Mouse (Mus musculus) activated CD4-positive, CD25-positive, alpha-beta regulatory T cell, adult 4 months (primary cell): ENCODE measurements at regions not wholly inside any gene's neighbourhood (a gene's known extent, or its start where the extent isn't known, plus 50 kb on each side); places are given as distances from the start of the nearest gene placed in this dataset.

Experiments used
- ATAC-seq: one replicate; pipeline ENCODE4 v1.8.0; 2017

DNA sequence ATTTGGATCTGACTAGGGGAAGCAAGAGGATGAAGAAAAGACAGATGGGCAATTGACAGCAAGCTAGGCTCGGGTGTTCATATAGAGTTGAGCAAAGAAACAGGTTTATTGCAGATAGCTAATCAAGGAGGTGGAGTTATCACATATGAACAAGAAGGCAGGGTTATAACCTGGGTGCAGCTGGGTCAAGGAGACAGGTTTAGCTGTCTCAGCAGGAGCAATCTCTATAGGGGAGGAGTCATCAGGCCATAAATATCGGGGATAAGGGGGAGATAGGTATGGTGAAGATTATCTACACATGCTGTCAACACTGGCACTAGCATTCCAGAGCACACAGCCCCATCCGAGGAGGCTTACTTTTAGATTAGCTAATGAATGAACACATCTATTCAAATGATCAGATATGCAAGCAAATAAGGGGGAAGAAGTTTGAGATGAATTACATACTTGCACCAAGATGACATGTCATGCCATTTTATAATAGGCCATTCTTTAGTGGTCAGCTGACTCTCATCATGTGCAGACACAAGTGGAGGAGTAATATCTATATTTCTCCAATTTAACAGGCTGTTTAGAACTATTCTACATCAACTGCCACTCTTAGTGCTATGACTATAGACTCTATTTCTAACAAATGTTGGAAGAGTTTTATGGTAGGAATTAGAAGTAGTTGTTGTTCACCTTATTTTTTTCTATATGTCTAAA, 76.9 kb downstream of the Lhx9 start:
- no peak for ATAC-seq

DNA sequence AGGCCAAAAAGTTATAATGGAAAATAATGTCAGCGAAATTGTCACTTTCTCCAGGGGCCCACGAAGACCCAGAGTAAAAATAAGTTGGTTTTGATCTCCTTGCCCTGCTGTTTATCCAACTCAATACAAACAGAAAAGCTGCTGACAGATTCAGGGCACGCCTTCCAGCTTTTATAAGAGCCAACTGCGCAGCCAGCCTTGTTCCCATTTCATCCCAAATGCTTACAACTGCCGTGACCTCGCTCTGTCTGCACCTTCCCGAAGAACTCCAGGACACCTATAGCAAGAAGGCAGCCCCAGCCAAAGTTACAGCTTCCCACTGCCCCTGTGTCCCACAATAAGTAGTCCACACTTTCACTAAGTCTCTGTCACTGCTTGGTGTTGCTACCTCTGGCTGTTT, 85.5 kb downstream of the Lhx9 start:
- ATAC-seq, result no peak

DNA sequence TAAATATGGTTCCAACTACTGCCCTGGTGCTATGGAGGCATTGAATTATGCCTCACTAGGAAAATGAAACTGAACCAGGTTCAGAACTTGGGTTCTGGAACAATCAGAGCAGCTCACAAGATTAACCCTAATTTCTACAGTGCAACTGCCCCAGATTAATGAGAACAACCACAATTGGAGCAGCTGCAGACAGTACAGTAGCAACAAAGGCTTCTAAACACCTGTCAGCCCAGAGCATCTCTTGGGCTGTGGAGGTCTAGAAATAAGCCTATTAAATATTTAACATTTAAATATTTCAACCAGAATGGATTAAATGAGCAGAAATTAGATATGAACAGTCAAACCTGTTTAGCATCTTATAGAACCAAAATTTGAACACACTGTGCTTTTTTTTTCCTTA, 90.6 kb downstream of the Lhx9 start:
- no peak for ATAC-seq

GRCm38 (mm10) chr1:138733308-138733707, 113.4 kb upstream of the Nek7 start:
- ATAC-seq, result no peak

DNA sequence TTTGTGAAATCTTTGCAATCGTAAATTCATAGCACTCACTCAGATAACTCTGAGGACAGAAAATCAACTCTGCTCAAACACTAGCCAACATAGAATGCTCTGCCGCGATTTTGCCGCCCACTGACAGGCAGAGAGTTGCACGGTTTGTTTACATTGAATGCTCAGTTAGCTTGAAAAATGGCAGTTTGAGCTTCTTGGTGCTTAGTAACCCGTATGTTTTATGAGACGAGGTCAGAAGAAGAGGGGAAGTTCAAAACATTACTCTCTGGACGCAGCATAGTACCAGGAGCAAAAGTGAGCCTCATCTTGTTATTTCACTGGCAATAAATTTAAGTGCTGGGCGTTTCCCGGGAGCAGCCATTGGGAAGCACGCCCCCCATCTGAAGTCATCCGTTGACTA, 111.1 kb upstream of the Nek7 start:
- ATAC-seq, result no peak

GRCm38 (mm10) chr1:138729089-138729699, 109.3 kb upstream of the Nek7 start:
- ATAC-seq, result no peak

GRCm38 (mm10) chr1:138720728-138721127, 100.8 kb upstream of the Nek7 start:
- ATAC-seq, result no peak

DNA sequence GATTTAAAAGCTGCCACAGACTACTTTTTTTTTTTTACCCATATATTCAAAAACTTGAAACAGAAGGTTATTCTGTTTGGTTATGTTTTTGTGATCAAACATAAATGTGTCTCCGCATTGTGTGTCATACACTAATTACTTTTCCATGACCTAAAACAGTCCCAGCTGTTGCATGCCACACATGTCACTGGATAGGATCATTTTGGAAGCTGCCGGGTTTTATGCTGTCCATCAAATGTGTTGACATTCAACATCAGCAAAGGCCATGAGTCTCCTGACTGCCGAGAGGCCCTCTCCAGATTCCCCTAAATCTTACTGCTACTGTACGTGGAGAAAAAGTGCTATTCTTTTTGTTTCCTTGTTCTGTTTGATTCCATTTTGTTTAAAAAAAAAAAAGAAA, 99.4 kb upstream of the Nek7 start:
- ATAC-seq, result no peak

- no peak for ATAC-seq
Observed at GRCm38 (mm10) chr1:138716991-138717390, 97.0 kb upstream of the Nek7 start.

DNA sequence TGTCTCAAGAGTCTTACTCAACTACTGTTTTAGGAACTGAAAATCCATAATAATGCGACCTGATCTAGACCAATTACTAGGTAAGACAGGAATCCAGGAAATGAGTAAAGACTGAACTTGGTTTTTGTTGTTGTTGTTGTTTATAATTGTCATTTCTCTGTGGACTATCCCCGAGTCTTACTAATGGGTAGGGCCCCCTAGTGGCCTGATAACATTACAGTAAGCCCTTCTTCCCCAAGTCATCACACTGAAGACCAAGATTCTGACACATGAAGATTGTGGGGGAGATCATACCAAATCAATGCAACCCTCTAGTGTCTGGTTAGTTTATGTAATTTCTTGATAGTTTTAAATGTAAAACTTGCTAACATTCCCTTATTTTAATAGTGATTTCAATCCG, 95.2 kb upstream of the Nek7 start:
- ATAC-seq, result no peak

DNA sequence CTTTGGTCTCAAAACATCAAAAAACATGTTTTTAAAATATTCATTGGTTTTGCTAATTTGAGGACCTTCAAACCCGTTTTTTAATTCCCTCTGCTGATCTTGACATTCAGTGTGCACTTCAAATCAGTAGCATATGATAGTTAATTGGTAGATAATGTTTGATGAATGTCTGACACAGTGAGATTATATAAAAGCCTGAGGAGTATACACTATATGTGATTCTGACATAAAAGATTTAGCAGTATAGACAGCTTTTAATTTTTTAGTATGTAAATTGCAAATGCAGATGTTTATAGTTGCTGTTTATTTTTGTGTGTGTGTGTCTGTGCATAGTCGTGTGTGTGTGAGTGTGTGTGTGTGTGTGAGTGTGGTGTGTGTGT, 89.3 kb upstream of the Nek7 start:
- no peak for ATAC-seq

DNA sequence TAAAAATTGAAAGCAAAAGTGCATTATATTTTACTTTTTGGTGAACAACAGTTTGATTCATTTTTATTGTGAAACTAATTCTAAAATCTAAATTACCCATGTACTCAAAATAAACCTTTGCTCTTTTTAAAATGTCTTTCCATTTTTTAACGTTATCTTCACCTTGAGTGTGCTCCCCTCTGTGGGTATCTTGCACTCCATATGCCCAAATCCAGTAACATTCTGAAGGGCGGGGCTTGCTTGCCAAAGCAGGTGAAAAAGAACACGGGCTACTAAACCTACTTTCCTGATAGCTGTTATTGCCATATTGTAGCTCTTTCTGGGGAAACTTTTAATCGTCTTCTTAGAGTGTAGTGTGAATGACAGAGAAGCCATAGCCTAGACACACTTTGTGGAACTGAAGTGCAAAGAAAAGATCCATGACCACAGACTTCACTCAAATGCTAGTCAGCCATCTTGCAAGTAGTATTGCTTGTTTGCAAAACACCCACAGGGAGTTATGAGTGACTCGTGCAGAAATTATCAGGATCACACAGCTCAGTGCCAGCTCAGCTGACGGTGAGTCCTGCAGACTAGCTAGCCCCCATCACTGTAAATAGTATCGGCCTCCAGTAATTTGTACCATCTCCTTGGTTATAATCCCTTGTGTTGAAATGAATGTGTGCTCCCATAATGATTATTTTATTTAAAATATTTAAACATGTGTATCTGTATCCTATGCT, 88.7 kb upstream of the Nek7 start:
- ATAC-seq, result no peak

DNA sequence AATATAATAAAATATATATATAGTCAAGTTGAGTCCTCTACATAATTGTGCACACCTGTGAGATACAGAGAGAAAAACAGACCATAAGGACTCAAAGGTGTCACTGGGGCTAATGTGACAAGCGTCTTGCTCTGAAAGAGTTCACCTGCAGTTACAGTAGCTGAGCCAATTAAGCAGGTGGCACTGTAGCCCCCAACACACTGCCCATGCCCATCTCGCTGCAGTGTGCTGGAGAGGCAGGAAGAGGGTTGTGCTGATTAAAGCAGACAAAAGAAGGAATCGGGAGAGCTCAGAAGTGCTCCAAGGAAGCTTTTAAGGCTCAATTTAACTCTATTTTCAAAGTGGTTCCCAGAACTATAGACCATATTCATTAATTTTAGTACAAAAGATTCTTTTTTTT, 88.0 kb upstream of the Nek7 start:
- no peak for ATAC-seq

- no peak for ATAC-seq
Observed at GRCm38 (mm10) chr1:138703291-138703690, 83.3 kb upstream of the Nek7 start.

DNA sequence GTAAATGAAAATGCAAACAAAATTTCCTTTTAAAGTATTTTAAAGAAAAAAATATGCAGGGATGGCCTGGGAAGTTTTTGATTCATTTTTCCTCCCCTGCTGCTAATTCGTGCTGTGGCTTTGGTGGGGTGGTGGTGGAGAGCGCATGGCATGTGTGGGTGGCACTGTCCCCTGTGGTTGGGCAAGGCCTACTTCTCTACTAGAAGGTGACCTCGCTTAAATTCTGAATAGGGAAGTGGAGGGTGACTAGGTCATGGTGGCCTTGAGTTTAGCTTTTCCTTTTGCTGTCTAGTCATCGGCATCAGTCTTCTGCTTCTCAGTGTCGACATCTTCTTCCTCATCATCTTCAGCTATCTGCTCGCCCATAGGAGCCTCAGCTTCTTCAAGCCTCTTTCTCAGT, 69.3 kb upstream of the Nek7 start:
- no peak for ATAC-seq

GRCm38 (mm10) chr1:138686746-138687145, 66.8 kb upstream of the Nek7 start:
- ATAC-seq, result no peak

- peak; percentile 49 for ATAC-seq
Observed at GRCm38 (mm10) chr1:138683711-138684110, 63.8 kb upstream of the Nek7 start.

DNA sequence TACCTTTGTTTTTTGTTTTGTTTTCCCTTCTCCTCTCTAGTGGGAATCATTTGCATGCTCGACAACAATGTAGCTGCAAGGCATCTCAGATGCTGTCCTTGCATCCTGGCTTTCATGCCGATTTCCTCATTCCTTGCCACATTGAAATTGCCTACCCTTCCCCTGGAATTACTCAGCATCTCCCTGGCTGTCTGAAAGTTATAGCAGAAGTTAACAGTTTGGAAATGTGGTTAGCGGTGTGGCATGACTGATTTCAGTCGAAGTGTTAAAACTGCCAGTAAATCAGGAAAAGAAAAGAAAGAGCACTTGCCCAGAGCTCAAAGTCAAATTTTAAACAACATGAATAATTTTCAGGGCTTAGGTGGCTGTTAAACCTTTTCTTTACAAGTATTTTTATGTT, 62.0 kb upstream of the Nek7 start:
- no peak for ATAC-seq

DNA sequence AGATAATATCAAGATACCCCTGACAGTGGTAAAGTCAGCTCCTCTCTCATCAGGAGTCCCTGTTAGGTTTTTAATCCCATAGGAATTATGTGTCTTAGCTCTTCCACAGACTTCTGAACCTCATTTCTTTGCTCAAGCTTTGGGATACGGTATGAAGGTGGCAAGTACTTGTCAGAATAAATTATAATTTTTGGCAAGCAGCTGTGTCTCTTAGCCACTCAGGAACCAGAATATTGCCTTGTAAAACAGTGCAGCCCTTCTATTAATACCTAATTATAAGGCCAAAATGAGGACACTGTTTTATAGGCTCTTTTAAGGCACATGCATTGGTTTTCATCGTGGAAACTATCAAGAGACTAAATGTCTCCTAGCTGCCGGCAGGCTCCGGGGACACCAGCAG, 54.3 kb upstream of the Nek7 start:
- ATAC-seq, result no peak
